Mouse (Mus musculus) liver, embryonic 14.5 days (tissue): ENCODE measurements around the gene Drosha. TPM values are rescaled to one million over a fixed set of nuclear protein-coding genes. Genes with fewer than 3 reads are reported as not detected.

Source experiments
- ATAC-seq: fragments of 200-750 bp; cut with Nextera tagmentation; 2 replicates; pipeline ENCODE4 v1.8.0; 2017; ENCODE audit warnings: moderate number of reproducible peaks, mild to moderate bottlenecking, moderate library complexity; ENCODE audit not compliant: insufficient read depth
- DNase-seq, 3 experiments: peaks; one replicate each; pipeline ENCODE4 v3.0.0-alpha.2; 2012 to 2013; ENCODE audit warnings: low read depth in 3 of 3, low spot score in 3 of 3
- H3K27ac ChIP-seq: fragments of 300-500 bp; sonication (generic); 2 replicates; pipeline ENCODE4 v1.5.1; 2014; ENCODE audit warnings: moderate library complexity, mild to moderate bottlenecking, control low read depth, inconsistent platforms
- H3K27me3 ChIP-seq: fragments of 300-500 bp; sonication (generic); 2 replicates; pipeline ENCODE4 v1.6.1; 2014; ENCODE audit warnings: mild to moderate bottlenecking, low read length, moderate library complexity; ENCODE audit not compliant: control insufficient read depth, insufficient read depth
- H3K36me3 ChIP-seq: fragments of 300-500 bp; sonication (generic); replicated peaks from 2 replicates; pipeline ENCODE4 v1.6.1; 2014; ENCODE audit warnings: low read depth; ENCODE audit not compliant: control insufficient read depth, insufficient read depth
- H3K4me1 ChIP-seq, 2 experiments: fragments of 200-500 bp in 1 of 2; fragments of 300-500 bp in 1 of 2; sonication (generic) in 1 of 2; replicated peaks; 2 replicates each; pipeline ENCODE4 v1.6.1; 2012 to 2014; ENCODE audit warnings: antibody characterized with exemption in 1 of 2, inconsistent platforms in 1 of 2, low read length in 1 of 2; ENCODE audit not compliant: control insufficient read depth in 2 of 2, insufficient read depth in 2 of 2
- H3K4me2 ChIP-seq: fragments of 300-500 bp; sonication (generic); 2 replicates; pipeline ENCODE4 v1.6.1; 2014; ENCODE audit warnings: low read depth, mild to moderate bottlenecking, control low read depth, moderate library complexity
- H3K4me3 ChIP-seq, 2 experiments: fragments of 200-500 bp in 1 of 2; fragments of 300-500 bp in 1 of 2; sonication (generic) in 1 of 2; 2 replicates each; pipeline ENCODE4 v1.5.1; 2012 to 2014; ENCODE audit warnings: low read depth in 2 of 2, low read length in 2 of 2, mild to moderate bottlenecking in 2 of 2, control low read depth in 1 of 2, inconsistent platforms in 1 of 2, moderate library complexity in 1 of 2; ENCODE audit not compliant: insufficient read depth in 1 of 2
- H3K9ac ChIP-seq: fragments of 300-500 bp; sonication (generic); replicated peaks from 2 replicates; pipeline ENCODE4 v1.6.1; 2014; ENCODE audit warnings: mild to moderate bottlenecking, control low read depth, moderate library complexity
- H3K9me3 ChIP-seq: fragments of 300-500 bp; sonication (generic); 2 replicates; pipeline ENCODE4 v1.6.1; 2016; ENCODE audit warnings: low read length, mixed read lengths; ENCODE audit not compliant: control insufficient read depth
- CTCF ChIP-seq: IDR thresholded peaks from 2 replicates; pipeline ENCODE4 v1.5.1; 2016; ENCODE audit warnings: antibody characterized with exemption, low read depth, control low read depth
- EP300 ChIP-seq: IDR thresholded peaks from 2 replicates; pipeline ENCODE4 v1.6.1; 2016; ENCODE audit warnings: antibody characterized with exemption, low read depth
- WGBS: fragments of 180-500 bp; shearing (Covaris S2); extraction: QIAGEN DNeasy Blood & Tissue Kit; methylation state at CpG from one replicate; pipeline ENCODE4 v1.1.7; 2014; ENCODE audit not compliant: insufficient replicate concordance; 5-methylcytosine and 5-hydroxymethylcytosine counted together
- polyA plus RNA-seq, 2 experiments: library from polyadenylated mRNA; depleted of rRNA in 1 of 2; stranded (reverse) in 1 of 2; unstranded in 1 of 2; fragments of >200 nt; fragmentation: Nextera tagmentation in 1 of 2; extraction: Ambion mirVana in 1 of 2; gene quantifications; 2 replicates each; pipeline versions ENCODE4 v1.2.1 to v1.2.3; 2012 to 2014

The Drosha gene
- polyA plus RNA-seq, 2 experiments, result 8.8 to 13.5 TPM

DNA sequence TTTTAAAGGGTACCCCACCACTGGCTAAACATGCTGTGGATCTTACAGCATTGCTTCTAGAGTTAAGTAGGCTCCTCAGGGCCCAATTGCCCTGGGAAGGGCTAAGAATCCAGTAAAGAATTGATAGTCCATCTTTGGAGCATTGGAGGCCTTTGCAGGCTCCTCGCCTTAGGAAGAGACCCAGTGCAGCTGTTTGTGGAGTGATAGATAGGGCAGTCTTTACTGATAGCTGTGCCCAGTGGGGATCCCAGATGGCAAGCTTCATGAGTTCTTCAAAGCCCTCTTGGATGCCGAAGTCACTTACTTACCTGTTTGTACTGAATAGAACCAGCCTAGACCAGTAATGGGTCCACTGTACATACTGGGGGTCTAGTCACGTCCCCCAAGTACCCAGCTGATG is 34.0 kb downstream of the Drosha start:
- Histone ChIP-seq H3K4me1 (peaks cover 3 to 21% of the 10 kb centered on the region in 2 experiments), H3K27me3 (no peaks in the 10 kb centered on the region), H3K4me3 (no peak overlapping the region), H3K9me3 (no peaks in the 10 kb centered on the region), H3K4me2 (peak overlapping the region; percentile 39), H3K36me3 (peaks cover 28% of the 10 kb centered on the region), H3K9ac (peak overlapping the region; percentile 6; the same call in 1 of the 2 replicates), H3K27ac (peak overlapping the region; percentile 59)
- ATAC-seq, result peak; percentile 73
- DNase-seq, result peak in 1 of 3 experiments; percentile 4
- TF ChIP-seq CTCF (no peak), EP300 (peak; percentile 44; the same call in 1 of the 2 replicates)
- 33% methylated on average over 3 of the region's 3 CpGs for WGBS

DNA sequence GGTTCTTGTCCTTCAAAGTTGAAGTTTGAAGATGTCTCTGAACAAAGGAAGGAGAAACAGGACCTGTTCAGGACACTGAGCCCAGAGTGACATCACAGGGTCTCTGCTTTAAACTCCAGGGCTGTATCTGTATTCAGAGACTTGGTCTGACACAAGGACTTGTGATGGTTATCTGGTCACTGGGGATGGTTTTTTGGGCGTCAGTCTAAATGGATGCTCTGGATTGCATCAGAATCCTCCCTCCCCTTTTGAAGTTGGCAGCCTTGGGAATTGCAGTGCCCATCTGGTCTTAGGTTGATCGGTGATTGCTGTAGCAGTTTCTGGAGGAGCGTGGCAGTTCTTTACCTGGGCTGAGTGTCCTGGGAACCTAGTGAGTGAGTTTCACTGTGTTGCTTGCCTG is 37.4 kb downstream of the Drosha start:
- H3K36me3 ChIP-seq, result peaks cover 24% of the 10 kb centered on the region
- TF ChIP-seq CTCF (no peak), EP300 (no peak)
- WGBS, result 74% methylated on average over 3 of the region's 3 CpGs
- H3K9ac ChIP-seq, result no peak overlapping the region
- no peak overlapping the region for H3K4me2 ChIP-seq
- H3K4me1 ChIP-seq, result peaks cover 3 to 23% of the 10 kb centered on the region in 2 experiments
- no peak overlapping the region for H3K27ac ChIP-seq
- no peaks in the 10 kb centered on the region for H3K9me3 ChIP-seq
- no peak overlapping the region for H3K4me3 ChIP-seq
- DNase-seq, result no peak
- ATAC-seq, result no peak
- H3K27me3 ChIP-seq, result no peaks in the 10 kb centered on the region

DNA sequence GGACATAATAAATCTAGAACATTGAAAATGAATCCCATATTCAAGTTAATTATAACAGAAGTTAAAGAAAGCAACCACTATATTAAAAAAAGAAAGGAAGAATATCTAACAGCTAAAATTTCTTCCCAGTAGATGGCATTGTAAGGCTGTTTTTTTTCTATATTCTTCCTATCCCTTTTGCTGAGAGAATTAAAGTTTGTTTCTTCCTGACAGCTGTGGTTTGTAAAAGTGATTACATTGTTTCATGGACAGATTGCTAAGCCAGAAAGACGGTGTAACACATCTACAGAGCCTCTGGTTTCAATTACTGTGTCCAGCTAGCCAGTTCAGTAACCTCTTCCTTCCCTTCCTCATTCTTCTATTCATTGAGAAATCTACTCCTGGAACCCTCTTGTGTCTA is 39.1 kb downstream of the Drosha start:
- DNase-seq (no peak), ATAC-seq (no peak)
- Histone ChIP-seq H3K36me3 (peaks cover 27% of the 10 kb centered on the region), H3K27ac (no peak overlapping the region), H3K4me1 (peaks cover under 1 to 10% of the 10 kb centered on the region in 2 experiments), H3K27me3 (no peaks in the 10 kb centered on the region), H3K9me3 (no peaks in the 10 kb centered on the region), H3K4me3 (no peak overlapping the region), H3K4me2 (no peak overlapping the region), H3K9ac (no peak overlapping the region)
- TF ChIP-seq CTCF (no peak), EP300 (no peak)
- WGBS, result 74% methylated on average over 1 of the region's 1 CpGs

DNA sequence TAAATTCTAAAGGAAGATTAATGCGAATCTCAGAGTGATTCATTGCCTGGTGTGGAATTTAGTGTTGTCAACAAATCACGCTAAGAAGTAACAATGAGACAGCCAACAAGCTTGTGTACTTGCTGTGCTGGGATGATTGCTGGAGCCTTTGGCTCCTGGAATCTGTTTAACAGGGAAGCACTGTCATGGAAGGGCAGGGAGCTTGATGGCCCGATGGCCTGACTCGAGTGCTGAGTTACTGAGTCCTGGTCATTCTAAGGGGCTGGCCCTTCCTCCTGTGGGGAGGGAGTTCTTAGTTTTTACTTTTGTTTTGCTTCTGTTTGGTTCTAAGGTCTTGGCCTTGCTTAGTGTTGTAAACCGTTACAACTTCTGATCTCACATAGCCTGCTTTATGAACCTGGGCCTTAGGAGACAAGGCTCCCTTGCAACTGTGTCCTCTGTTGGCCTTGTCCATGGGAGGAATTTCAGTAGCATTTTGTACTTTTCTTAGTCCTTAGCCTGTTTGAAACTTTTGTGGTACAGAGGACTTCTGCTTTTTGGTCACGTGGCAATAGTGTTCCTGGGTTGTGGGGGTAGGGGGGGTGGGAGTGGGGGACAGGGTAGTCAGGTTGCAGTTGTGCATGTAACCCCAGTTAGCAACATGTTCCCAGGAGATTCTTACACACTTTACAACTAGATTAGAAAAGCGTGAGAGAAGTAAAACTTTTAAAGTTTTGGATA is 41.1 kb downstream of the Drosha start:
- DNase-seq (no peak), ATAC-seq (no peak)
- Histone ChIP-seq H3K4me1 (0 out of 4 replicates have a peak, but pooled peaks cover 0 to 4% of the 10 kb centered on the region in 2 experiments), H3K4me3 (no peak overlapping the region), H3K9ac (no peak overlapping the region), H3K9me3 (no peaks in the 10 kb centered on the region), H3K36me3 (peaks cover 13% of the 10 kb centered on the region), H3K27me3 (no peaks in the 10 kb centered on the region), H3K4me2 (no peak overlapping the region), H3K27ac (no peak overlapping the region)
- TF ChIP-seq EP300, result no peak
- TF ChIP-seq CTCF, result no peak
- WGBS, result 68% methylated on average over 7 of the region's 7 CpGs

DNA sequence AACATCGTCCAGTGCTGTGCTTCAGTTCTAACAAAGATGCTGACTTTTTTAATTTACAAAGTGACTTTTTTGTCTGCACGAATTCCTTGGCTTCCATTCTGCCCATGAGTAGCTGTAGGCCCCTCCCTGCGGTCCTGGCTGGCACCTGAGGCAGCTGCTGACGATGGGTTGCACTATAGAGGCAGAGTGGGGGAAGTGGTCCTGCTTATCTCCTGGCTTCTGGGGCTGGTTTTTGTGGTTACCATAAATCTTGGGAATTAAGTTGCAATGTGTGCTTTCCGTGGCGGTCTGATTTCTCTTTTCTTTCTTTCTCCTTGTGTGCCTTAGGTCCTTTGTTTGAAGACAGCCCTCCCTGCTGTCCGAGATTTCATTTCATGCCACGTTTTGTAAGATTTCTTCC is 42.7 kb downstream of the Drosha start:
- TF ChIP-seq EP300 (no peak), CTCF (no peak)
- no peak overlapping the region for H3K4me2 ChIP-seq
- H3K9ac ChIP-seq, result no peak overlapping the region
- 40% methylated on average over 8 of the region's 8 CpGs for WGBS
- H3K27me3 ChIP-seq, result no peaks in the 10 kb centered on the region
- ATAC-seq (no peak), DNase-seq (no peak)
- H3K9me3 ChIP-seq, result no peaks in the 10 kb centered on the region
- no peak overlapping the region for H3K27ac ChIP-seq
- no peak overlapping the region for H3K4me3 ChIP-seq
- 0 out of 4 replicates have a peak, but pooled peaks cover 0 to 4% of the 10 kb centered on the region in 2 experiments for H3K4me1 ChIP-seq
- peaks cover 12% of the 10 kb centered on the region for H3K36me3 ChIP-seq
